Mouse (Mus musculus) liver, embryonic 16.5 days (tissue): ENCODE results near the gene Sparc. TPM values are rescaled to one million over a fixed set of nuclear protein-coding genes. Genes with fewer than 3 reads are reported as not detected.

ENCODE experiments used
- ATAC-seq: fragments of 200-750 bp; cut with Nextera tagmentation; 2 replicates; pipeline ENCODE4 v1.8.0; 2017; ENCODE audit warnings: low read depth, mild to moderate bottlenecking, moderate number of reproducible peaks, moderate library complexity
- H3K27ac ChIP-seq: fragments of 300-500 bp; sonication (generic); 2 replicates; pipeline ENCODE4 v1.5.1; 2014; ENCODE audit warnings: mild to moderate bottlenecking, low read length
- H3K27me3 ChIP-seq: fragments of 300-500 bp; sonication (generic); 2 replicates; pipeline ENCODE4 v1.6.1; 2014; ENCODE audit warnings: low read depth, low read length, mixed read lengths; ENCODE audit not compliant: control insufficient read depth, insufficient read depth
- H3K36me3 ChIP-seq: fragments of 300-500 bp; sonication (generic); 2 replicates; pipeline ENCODE4 v1.6.1; 2014; ENCODE audit warnings: mild to moderate bottlenecking; ENCODE audit not compliant: control insufficient read depth, insufficient read depth
- H3K4me1 ChIP-seq: fragments of 300-500 bp; sonication (generic); 2 replicates; pipeline ENCODE4 v1.6.1; 2014; ENCODE audit warnings: low read depth, low read length, mixed read lengths; ENCODE audit not compliant: control insufficient read depth
- H3K4me2 ChIP-seq: fragments of 300-500 bp; sonication (generic); 2 replicates; pipeline ENCODE4 v1.6.1; 2014; ENCODE audit warnings: low read depth, low read length, mixed read lengths
- H3K4me3 ChIP-seq: fragments of 300-500 bp; sonication (generic); 2 replicates; pipeline ENCODE4 v1.5.1; 2014; ENCODE audit warnings: low read depth, mild to moderate bottlenecking, low read length
- H3K9ac ChIP-seq: fragments of 300-500 bp; sonication (generic); 2 replicates; pipeline ENCODE4 v1.6.1; 2014; ENCODE audit warnings: low read depth, low read length
- H3K9me3 ChIP-seq: fragments of 300-500 bp; sonication (generic); replicated peaks from 2 replicates; pipeline ENCODE4 v1.6.1; 2016; ENCODE audit warnings: low read length; ENCODE audit not compliant: control insufficient read depth
- WGBS: fragments of 180-500 bp; shearing (Covaris S2); extraction: QIAGEN DNeasy Blood & Tissue Kit; methylation state at CpG from one replicate; pipeline ENCODE4 v1.1.7; 2014; ENCODE audit not compliant: insufficient replicate concordance; 5-methylcytosine and 5-hydroxymethylcytosine counted together
- polyA plus RNA-seq: library from polyadenylated mRNA; unstranded; fragments of >200 nt; fragmentation: Nextera tagmentation; extraction: Ambion mirVana; gene quantifications from 2 replicates; pipeline ENCODE4 v1.2.1, GENCODE M21; 2015

Sparc gene
- polyA plus RNA-seq, 1 experiment from 2014 or later, result 175 TPM

- Histone ChIP-seq H3K4me2 (no peak overlapping the region), H3K27me3 (no peaks in the 10 kb centered on the region)
- WGBS, result 71% methylated on average over 10 of the region's 10 CpGs
These were observed 41.7 kb upstream of the Sparc start for GRCm38 (mm10) chr11:55464707-55465106.

GRCm38 (mm10) chr11:55462149-55462548, 39.2 kb upstream of the Sparc start:
- no peak overlapping the region for H3K27ac ChIP-seq
- no peak overlapping the region for H3K4me2 ChIP-seq

More at GRCm38 (mm10) chr11:55464707-55465106, 41.7 kb upstream of the Sparc start:
- no peaks in the 10 kb centered on the region for H3K9me3 ChIP-seq
- H3K4me1 ChIP-seq, result peaks cover 24% of the 10 kb centered on the region
- H3K4me3 ChIP-seq, result no peak overlapping the region
- no peak overlapping the region for H3K9ac ChIP-seq
- H3K27ac ChIP-seq, result 0 out of 2 replicates have a peak overlapping the region, but pooled peaks have one; percentile 22
- ATAC-seq, result no peak
- H3K36me3 ChIP-seq, result no peaks in the 10 kb centered on the region

GRCm38 (mm10) chr11:55461019-55461645, 38.1 kb upstream of the Sparc start, which contains the start of gene Atox1:
Gene Atox1 (minus strand): TSS chr11:55461239.
- no peaks in the 10 kb centered on the region for H3K27me3 ChIP-seq
- no peaks in the 10 kb centered on the region for H3K9me3 ChIP-seq
- ATAC-seq, result peak; percentile 96
- WGBS, result 0% methylated on average over 36 of the region's 36 CpGs
- H3K9ac ChIP-seq, result peak within 1 kb of the TSS; percentile 73
- H3K36me3 ChIP-seq, result peaks cover 2% of the 10 kb centered on the region; the same call in 1 of the 2 replicates
- peak within 1 kb of the TSS; percentile 91 for H3K4me2 ChIP-seq
- H3K4me3 ChIP-seq, result peak within 1 kb of the TSS; percentile 79
- peak within 1 kb of the TSS; percentile 78 for H3K27ac ChIP-seq
- H3K4me1 ChIP-seq, result peaks cover 25% of the 10 kb centered on the region

More at GRCm38 (mm10) chr11:55462149-55462548, 39.2 kb upstream of the Sparc start:
- 87% methylated on average over 9 of the region's 9 CpGs for WGBS
- peaks cover 25% of the 10 kb centered on the region for H3K4me1 ChIP-seq
- peaks cover 2% of the 10 kb centered on the region; the same call in 1 of the 2 replicates for H3K36me3 ChIP-seq
- no peaks in the 10 kb centered on the region for H3K27me3 ChIP-seq
- H3K9me3 ChIP-seq, result no peaks in the 10 kb centered on the region
- no peak overlapping the region for H3K4me3 ChIP-seq
- H3K9ac ChIP-seq, result no peak overlapping the region
- no peak for ATAC-seq

GRCm38 (mm10) chr11:55460559-55461018, 37.6 kb upstream of the Sparc start:
- H3K9me3 ChIP-seq, result no peaks in the 10 kb centered on the region
- peak overlapping the region; percentile 79 for H3K4me3 ChIP-seq
- H3K4me1 ChIP-seq, result peaks cover 25% of the 10 kb centered on the region
- H3K27me3 ChIP-seq, result no peaks in the 10 kb centered on the region
- under 1% methylated on average over 17 of the region's 17 CpGs for WGBS
- peak overlapping the region; percentile 73 for H3K9ac ChIP-seq
- H3K4me2 ChIP-seq, result peak overlapping the region; percentile 91
- H3K36me3 ChIP-seq, result peaks cover 2% of the 10 kb centered on the region; the same call in 1 of the 2 replicates
- peak; percentile 12; the same call in 1 of the 2 replicates for ATAC-seq
- H3K27ac ChIP-seq, result peak overlapping the region; percentile 66

- WGBS, result 33% methylated on average over 3 of the region's 3 CpGs
- ATAC-seq, result no peak
- Histone ChIP-seq H3K36me3 (peaks cover 2% of the 10 kb centered on the region; the same call in 1 of the 2 replicates), H3K4me1 (peaks cover 25% of the 10 kb centered on the region), H3K9me3 (no peaks in the 10 kb centered on the region), H3K4me2 (peak overlapping the region; percentile 91), H3K27me3 (no peaks in the 10 kb centered on the region), H3K9ac (peak overlapping the region; percentile 73), H3K27ac (peak overlapping the region; percentile 66), H3K4me3 (peak overlapping the region; percentile 79)
These were observed 37.0 kb upstream of the Sparc start for GRCm38 (mm10) chr11:55459850-55460558.

GRCm38 (mm10) chr11:55458501-55458900, 35.5 kb upstream of the Sparc start:
- Histone ChIP-seq H3K36me3 (peaks cover 2% of the 10 kb centered on the region; the same call in 1 of the 2 replicates), H3K9ac (no peak overlapping the region), H3K27me3 (no peaks in the 10 kb centered on the region), H3K4me3 (no peak overlapping the region), H3K4me2 (peak overlapping the region; percentile 14; the same call in 1 of the 2 replicates), H3K4me1 (peaks cover 29% of the 10 kb centered on the region), H3K9me3 (no peaks in the 10 kb centered on the region), H3K27ac (peak overlapping the region; percentile 56; the same call in 1 of the 2 replicates)
- ATAC-seq, result no peak; the same call in 1 of the 2 replicates
- WGBS, result 62% methylated on average over 4 of the region's 4 CpGs

- Histone ChIP-seq H3K4me2 (no peak overlapping the region), H3K27ac (peak overlapping the region; percentile 25; the same call in 1 of the 2 replicates), H3K4me1 (peaks cover 19% of the 10 kb centered on the region), H3K9me3 (no peaks in the 10 kb centered on the region), H3K4me3 (no peak overlapping the region), H3K27me3 (no peaks in the 10 kb centered on the region), H3K36me3 (peaks cover 2% of the 10 kb centered on the region; the same call in 1 of the 2 replicates), H3K9ac (no peak overlapping the region)
- 39% methylated on average over 2 of the region's 2 CpGs for WGBS
- peak; percentile 32 for ATAC-seq
These were observed 32.2 kb upstream of the Sparc start for GRCm38 (mm10) chr11:55455166-55455565.

- Histone ChIP-seq H3K4me3 (no peak overlapping the region), H3K9ac (no peak overlapping the region), H3K27ac (no peak overlapping the region), H3K4me2 (no peak overlapping the region), H3K4me1 (peaks cover 8% of the 10 kb centered on the region; the same call in 1 of the 2 replicates), H3K9me3 (no peaks in the 10 kb centered on the region), H3K27me3 (no peaks in the 10 kb centered on the region), H3K36me3 (peaks cover 2% of the 10 kb centered on the region; the same call in 1 of the 2 replicates)
- WGBS, result 68% methylated on average over 4 of the region's 4 CpGs
- ATAC-seq, result no peak
These were observed 30.7 kb upstream of the Sparc start for GRCm38 (mm10) chr11:55453640-55454039.
